Mouse (Mus musculus): ENCODE results near the gene Eef1akmt1. TPM values are rescaled to one million over a fixed set of nuclear protein-coding genes. Genes with fewer than 3 reads are reported as not detected.
A peak's percentile ranks its signal among the peaks of the same experiment; 100 is the strongest.

Gene Eef1akmt1
- polyA plus RNA-seq, 1 experiment from 2014 or later: 87.2 TPM

DNA sequence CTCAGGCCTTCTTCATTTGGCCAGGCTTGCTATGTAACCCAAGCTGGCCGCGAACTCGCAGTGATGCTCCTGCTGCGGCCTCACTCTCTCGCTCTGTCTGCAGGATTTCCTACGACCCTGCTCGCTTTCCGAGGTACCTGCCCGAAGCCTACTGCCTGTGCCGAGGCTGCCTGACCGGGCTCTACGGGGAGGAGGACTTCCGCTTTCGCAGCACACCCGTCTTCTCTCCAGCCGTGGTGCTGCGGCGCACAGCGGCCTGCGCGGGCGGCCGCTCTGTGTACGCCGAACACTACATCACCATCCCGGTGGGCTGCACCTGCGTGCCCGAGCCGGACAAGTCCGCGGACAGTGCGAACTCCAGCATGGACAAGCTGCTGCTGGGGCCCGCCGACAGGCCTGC is 29.2 kb downstream of the Eef1akmt1 start:
- Histone ChIP-seq H3K27ac (replicated peaks; ENCODE audit: low read depth, low read length) (no peak overlapping the region), H3K4me3 (ENCODE audit: low read depth, low read length) (no peak overlapping the region), H3K27me3 (replicated peaks; ENCODE audit: control insufficient read depth, insufficient read depth, low read length) (no peaks in the 10 kb centered on the region), H3K4me2 (ENCODE audit: low read depth, low read length) (0 out of 2 replicates have a peak overlapping the region, but pooled peaks have one; percentile 21), H3K9me3 (ENCODE audit: control insufficient read depth, low read length) (0 out of 2 replicates have a peak, but pooled peaks cover 5% of the 10 kb centered on the region), H3K9ac (ENCODE audit: low read depth, low read length) (no peak overlapping the region), H3K4me1 (ENCODE audit: control insufficient read depth, insufficient read depth, low read length) (peaks cover 13% of the 10 kb centered on the region), H3K36me3 (ENCODE audit: control insufficient read depth, insufficient read depth, low read length) (no peaks in the 10 kb centered on the region)
- ATAC-seq (ENCODE audit: low read depth) (no peak), DNase-seq (ENCODE audit: low spot score) (no peak)
- 50% methylated on average over 34 of the region's 34 CpGs for WGBS

DNA sequence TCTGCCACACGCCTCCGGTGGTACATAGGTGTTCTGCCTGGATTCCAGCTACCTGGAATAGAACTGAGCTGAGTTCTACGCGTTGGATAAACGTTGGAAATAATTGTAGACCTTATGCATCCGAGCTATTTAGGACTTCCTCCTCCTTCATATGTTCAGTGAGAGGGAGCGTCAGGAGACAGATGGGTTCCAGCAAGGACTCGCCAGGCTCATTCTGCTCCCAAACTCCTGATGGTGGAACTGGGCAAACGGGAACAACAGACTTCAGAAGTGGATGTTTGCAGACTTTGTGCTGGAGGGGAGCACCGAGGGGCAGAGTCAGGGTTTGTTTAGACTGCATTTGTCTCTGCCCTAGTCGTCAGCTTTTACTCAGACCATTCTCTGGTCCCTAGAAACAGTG is 30.7 kb downstream of the Eef1akmt1 start:
- H3K27me3 ChIP-seq (replicated peaks; ENCODE audit: control insufficient read depth, insufficient read depth, low read length): no peaks in the 10 kb centered on the region
- H3K9me3 ChIP-seq (ENCODE audit: control insufficient read depth, low read length): 0 out of 2 replicates have a peak, but pooled peaks cover 5% of the 10 kb centered on the region
- ATAC-seq (ENCODE audit: low read depth) (no peak), DNase-seq (ENCODE audit: low spot score) (no peak)
- H3K27ac ChIP-seq (replicated peaks; ENCODE audit: low read depth, low read length): no peak overlapping the region
- H3K9ac ChIP-seq (ENCODE audit: low read depth, low read length): no peak overlapping the region
- 86% methylated on average over 11 of the region's 11 CpGs for WGBS
- H3K36me3 ChIP-seq (ENCODE audit: control insufficient read depth, insufficient read depth, low read length): no peaks in the 10 kb centered on the region
- peaks cover 15% of the 10 kb centered on the region for H3K4me1 ChIP-seq (ENCODE audit: control insufficient read depth, insufficient read depth, low read length)
- no peak overlapping the region for H3K4me2 ChIP-seq (ENCODE audit: low read depth, low read length)
- no peak overlapping the region for H3K4me3 ChIP-seq (ENCODE audit: low read depth, low read length)

DNA sequence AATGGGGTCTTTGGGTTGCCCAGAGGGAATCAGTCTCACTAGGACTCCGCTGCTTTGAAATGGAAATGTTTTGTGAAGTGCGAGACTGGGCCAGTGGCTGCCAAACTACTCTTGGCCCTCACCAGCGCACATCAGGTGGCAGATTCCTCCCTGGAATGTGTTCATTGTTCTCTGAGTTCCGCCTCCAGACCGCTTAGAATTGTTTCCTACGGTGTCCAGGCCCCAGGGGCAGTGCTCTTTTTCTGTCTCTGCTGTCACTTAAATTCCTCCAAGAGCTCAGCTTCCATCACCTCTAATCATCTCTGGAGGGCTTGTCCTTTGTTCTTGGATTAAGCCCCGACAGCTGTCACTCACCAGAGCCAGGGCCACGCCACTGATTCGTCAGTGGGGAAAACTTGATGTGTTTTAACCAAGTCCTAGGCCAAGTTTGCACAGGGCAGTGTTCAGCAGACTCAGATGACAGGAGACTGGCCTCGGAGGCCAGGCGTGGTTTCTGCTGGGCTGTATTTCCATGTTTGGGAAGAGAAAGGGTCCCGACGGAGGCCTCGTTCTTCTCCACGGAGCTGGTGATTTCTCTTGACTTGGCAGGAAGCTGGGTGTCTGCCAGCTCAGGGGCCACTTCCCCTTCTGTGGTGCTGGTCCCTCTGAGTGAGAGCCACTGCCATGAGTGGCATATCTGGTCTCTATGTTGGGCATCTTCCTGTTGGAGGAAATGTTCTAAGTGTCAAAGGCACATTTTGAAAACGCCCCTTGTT is 34.0 kb downstream of the Eef1akmt1 start:
- no peak overlapping the region for H3K27ac ChIP-seq (replicated peaks; ENCODE audit: low read depth, low read length)
- no peak overlapping the region for H3K9ac ChIP-seq (ENCODE audit: low read depth, low read length)
- peaks cover 30% of the 10 kb centered on the region for H3K4me1 ChIP-seq (ENCODE audit: control insufficient read depth, insufficient read depth, low read length)
- 13% methylated on average over 16 of the region's 16 CpGs for WGBS
- no peak overlapping the region for H3K4me3 ChIP-seq (ENCODE audit: low read depth, low read length)
- peak; percentile 55 for ATAC-seq (ENCODE audit: low read depth)
- H3K9me3 ChIP-seq (ENCODE audit: control insufficient read depth, low read length): 0 out of 2 replicates have a peak, but pooled peaks cover 4% of the 10 kb centered on the region
- peak; percentile 60 for DNase-seq (ENCODE audit: low spot score)
- H3K27me3 ChIP-seq (replicated peaks; ENCODE audit: control insufficient read depth, insufficient read depth, low read length): no peaks in the 10 kb centered on the region
- H3K36me3 ChIP-seq (ENCODE audit: control insufficient read depth, insufficient read depth, low read length): no peaks in the 10 kb centered on the region
- H3K4me2 ChIP-seq (ENCODE audit: low read depth, low read length): no peak overlapping the region

DNA sequence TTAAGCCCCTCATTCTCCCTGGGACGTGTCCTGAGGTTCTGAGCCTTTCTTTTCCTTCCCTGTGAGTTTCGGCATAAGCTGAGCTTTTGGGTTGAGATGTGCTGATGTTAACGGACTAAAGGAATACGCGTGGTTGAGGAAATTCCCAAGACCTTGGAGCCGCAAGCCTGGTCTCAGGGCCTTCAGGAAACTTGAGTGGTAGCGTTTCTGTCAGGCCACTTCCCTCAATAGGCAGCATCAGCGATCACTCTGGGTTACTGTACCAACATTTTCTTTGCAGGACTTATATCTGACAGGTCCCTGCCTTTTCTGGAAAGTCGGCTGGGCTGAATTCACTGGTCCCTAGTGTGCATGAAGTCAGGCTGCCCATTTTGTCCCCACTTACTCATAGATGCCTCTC is 34.6 kb downstream of the Eef1akmt1 start:
- Histone ChIP-seq H3K4me2 (ENCODE audit: low read depth, low read length) (no peak overlapping the region), H3K27me3 (replicated peaks; ENCODE audit: control insufficient read depth, insufficient read depth, low read length) (no peaks in the 10 kb centered on the region), H3K9ac (ENCODE audit: low read depth, low read length) (no peak overlapping the region), H3K36me3 (ENCODE audit: control insufficient read depth, insufficient read depth, low read length) (no peaks in the 10 kb centered on the region), H3K27ac (replicated peaks; ENCODE audit: low read depth, low read length) (no peak overlapping the region), H3K4me3 (ENCODE audit: low read depth, low read length) (no peak overlapping the region), H3K4me1 (ENCODE audit: control insufficient read depth, insufficient read depth, low read length) (peaks cover 30% of the 10 kb centered on the region), H3K9me3 (ENCODE audit: control insufficient read depth, low read length) (no peaks in the 10 kb centered on the region)
- DNase-seq (ENCODE audit: low spot score) (no peak), ATAC-seq (ENCODE audit: low read depth) (no peak)
- WGBS: 42% methylated on average over 9 of the region's 9 CpGs

DNA sequence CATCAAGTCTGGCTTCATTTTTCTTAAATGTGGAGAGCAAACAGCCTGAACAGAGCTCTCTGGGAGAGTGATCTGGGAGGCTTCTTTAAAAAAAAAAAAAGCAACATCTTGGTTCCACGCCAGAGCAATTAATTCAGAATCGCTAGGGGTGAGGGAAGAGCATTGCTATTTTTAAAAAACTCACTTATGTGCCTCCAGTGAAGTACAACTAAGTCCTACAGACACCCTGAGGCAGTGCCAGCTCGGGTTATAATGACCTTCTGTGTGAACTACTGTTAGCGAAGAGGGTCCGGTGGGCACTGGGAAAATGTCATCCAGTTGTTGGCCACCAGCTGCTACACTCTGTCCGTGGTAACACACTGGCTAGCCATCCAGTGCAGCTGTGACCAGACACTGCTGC is 35.8 kb downstream of the Eef1akmt1 start:
- WGBS: 55% methylated on average over 6 of the region's 6 CpGs
- H3K4me1 ChIP-seq (ENCODE audit: control insufficient read depth, insufficient read depth, low read length): peaks cover 30% of the 10 kb centered on the region
- no peaks in the 10 kb centered on the region for H3K27me3 ChIP-seq (replicated peaks; ENCODE audit: control insufficient read depth, insufficient read depth, low read length)
- H3K9me3 ChIP-seq (ENCODE audit: control insufficient read depth, low read length): no peaks in the 10 kb centered on the region
- no peak overlapping the region for H3K4me3 ChIP-seq (ENCODE audit: low read depth, low read length)
- no peaks in the 10 kb centered on the region for H3K36me3 ChIP-seq (ENCODE audit: control insufficient read depth, insufficient read depth, low read length)
- H3K4me2 ChIP-seq (ENCODE audit: low read depth, low read length): no peak overlapping the region
- H3K9ac ChIP-seq (ENCODE audit: low read depth, low read length): no peak overlapping the region
- no peak for ATAC-seq (ENCODE audit: low read depth)
- peak; percentile 40 for DNase-seq (ENCODE audit: low spot score)
- no peak overlapping the region for H3K27ac ChIP-seq (replicated peaks; ENCODE audit: low read depth, low read length)

DNA sequence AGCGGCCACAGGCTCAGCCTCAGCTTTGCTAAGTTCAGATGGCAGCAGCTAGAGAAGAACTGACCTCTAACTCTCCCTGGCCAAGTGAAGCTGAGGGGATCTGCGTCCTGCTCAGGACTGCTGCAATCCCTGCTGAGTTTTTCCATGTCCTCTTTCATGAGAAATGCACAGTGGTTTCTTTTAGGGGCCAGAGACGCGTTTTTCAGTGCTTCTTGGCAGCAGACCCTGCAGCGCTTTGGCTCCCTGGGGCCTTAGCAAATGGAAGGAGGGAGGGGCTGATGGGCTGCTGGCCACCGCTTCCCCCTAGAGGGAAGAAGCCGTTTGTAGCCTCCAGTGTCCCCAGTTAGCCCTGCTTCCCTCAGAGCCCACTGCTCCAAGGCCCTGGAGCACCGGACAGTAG is 36.5 kb downstream of the Eef1akmt1 start:
- Histone ChIP-seq H3K9me3 (ENCODE audit: control insufficient read depth, low read length) (no peaks in the 10 kb centered on the region), H3K4me2 (ENCODE audit: low read depth, low read length) (peak overlapping the region; percentile 4; the same call in 1 of the 2 replicates), H3K9ac (ENCODE audit: low read depth, low read length) (no peak overlapping the region), H3K36me3 (ENCODE audit: control insufficient read depth, insufficient read depth, low read length) (no peaks in the 10 kb centered on the region), H3K27ac (replicated peaks; ENCODE audit: low read depth, low read length) (peak overlapping the region; percentile 36; the same call in 1 of the 2 replicates), H3K27me3 (replicated peaks; ENCODE audit: control insufficient read depth, insufficient read depth, low read length) (no peaks in the 10 kb centered on the region), H3K4me3 (ENCODE audit: low read depth, low read length) (no peak overlapping the region), H3K4me1 (ENCODE audit: control insufficient read depth, insufficient read depth, low read length) (peaks cover 30% of the 10 kb centered on the region)
- ATAC-seq (ENCODE audit: low read depth): no peak
- DNase-seq (ENCODE audit: low spot score): peak; percentile 69
- WGBS: 9% methylated on average over 8 of the region's 8 CpGs

DNA sequence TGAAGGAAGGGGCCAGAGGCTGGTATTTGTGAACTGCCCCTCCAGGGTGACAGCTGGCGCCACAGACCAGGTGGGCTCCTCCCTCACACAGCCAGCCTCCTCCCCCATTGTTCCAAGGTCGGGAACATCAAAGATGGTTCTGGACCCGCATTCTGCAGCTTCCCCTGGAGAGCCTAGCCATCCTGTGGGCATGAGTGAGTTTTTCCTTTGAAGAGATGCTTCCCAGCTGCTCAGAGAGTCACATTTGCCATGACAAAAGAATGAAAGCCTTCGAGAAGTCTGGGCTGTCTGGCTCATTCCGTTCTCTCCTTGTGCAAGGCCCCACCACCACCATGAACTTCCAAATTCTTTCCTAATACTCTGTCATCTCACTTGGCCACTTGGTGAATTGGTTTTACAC is 37.1 kb downstream of the Eef1akmt1 start:
- 18% methylated on average over 5 of the region's 5 CpGs for WGBS
- no peak overlapping the region for H3K9ac ChIP-seq (ENCODE audit: low read depth, low read length)
- no peak overlapping the region for H3K4me3 ChIP-seq (ENCODE audit: low read depth, low read length)
- ATAC-seq (ENCODE audit: low read depth) (0 out of 2 replicates have a peak, but pooled peaks have one; percentile 7), DNase-seq (ENCODE audit: low spot score) (peak; percentile 29)
- H3K4me1 ChIP-seq (ENCODE audit: control insufficient read depth, insufficient read depth, low read length): peaks cover 30% of the 10 kb centered on the region
- H3K27ac ChIP-seq (replicated peaks; ENCODE audit: low read depth, low read length): peak overlapping the region; percentile 36; the same call in 1 of the 2 replicates
- H3K9me3 ChIP-seq (ENCODE audit: control insufficient read depth, low read length): no peaks in the 10 kb centered on the region
- no peaks in the 10 kb centered on the region for H3K27me3 ChIP-seq (replicated peaks; ENCODE audit: control insufficient read depth, insufficient read depth, low read length)
- H3K4me2 ChIP-seq (ENCODE audit: low read depth, low read length): peak overlapping the region; percentile 4; the same call in 1 of the 2 replicates
- no peaks in the 10 kb centered on the region for H3K36me3 ChIP-seq (ENCODE audit: control insufficient read depth, insufficient read depth, low read length)

DNA sequence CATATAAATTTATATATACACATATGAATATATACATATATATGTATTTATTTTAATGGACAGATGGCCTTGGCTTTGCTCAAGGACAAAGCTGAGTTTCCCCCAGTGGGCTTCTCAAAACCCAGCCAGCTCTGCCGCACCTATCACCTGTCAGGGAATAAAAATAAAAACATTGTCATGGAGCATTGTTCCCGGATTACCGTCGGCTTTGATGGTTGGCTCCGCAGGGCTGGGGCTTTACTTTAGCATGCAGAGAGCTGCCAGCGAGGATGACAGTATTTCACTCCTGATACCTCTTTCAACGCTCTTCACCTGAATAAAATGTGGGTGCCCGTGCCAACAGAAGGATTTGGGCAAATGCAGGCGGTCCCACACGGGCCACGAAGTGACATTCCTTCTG is 37.6 kb downstream of the Eef1akmt1 start:
- DNase-seq (ENCODE audit: low spot score): peak; percentile 35
- no peaks in the 10 kb centered on the region for H3K27me3 ChIP-seq (replicated peaks; ENCODE audit: control insufficient read depth, insufficient read depth, low read length)
- H3K9me3 ChIP-seq (ENCODE audit: control insufficient read depth, low read length): no peaks in the 10 kb centered on the region
- WGBS: 18% methylated on average over 11 of the region's 11 CpGs
- no peak overlapping the region for H3K4me2 ChIP-seq (ENCODE audit: low read depth, low read length)
- no peak overlapping the region for H3K9ac ChIP-seq (ENCODE audit: low read depth, low read length)
- H3K4me3 ChIP-seq (ENCODE audit: low read depth, low read length): no peak overlapping the region
- H3K27ac ChIP-seq (replicated peaks; ENCODE audit: low read depth, low read length): no peak overlapping the region
- no peak for ATAC-seq (ENCODE audit: low read depth)
- H3K4me1 ChIP-seq (ENCODE audit: control insufficient read depth, insufficient read depth, low read length): peaks cover 30% of the 10 kb centered on the region
- H3K36me3 ChIP-seq (ENCODE audit: control insufficient read depth, insufficient read depth, low read length): no peaks in the 10 kb centered on the region

DNA sequence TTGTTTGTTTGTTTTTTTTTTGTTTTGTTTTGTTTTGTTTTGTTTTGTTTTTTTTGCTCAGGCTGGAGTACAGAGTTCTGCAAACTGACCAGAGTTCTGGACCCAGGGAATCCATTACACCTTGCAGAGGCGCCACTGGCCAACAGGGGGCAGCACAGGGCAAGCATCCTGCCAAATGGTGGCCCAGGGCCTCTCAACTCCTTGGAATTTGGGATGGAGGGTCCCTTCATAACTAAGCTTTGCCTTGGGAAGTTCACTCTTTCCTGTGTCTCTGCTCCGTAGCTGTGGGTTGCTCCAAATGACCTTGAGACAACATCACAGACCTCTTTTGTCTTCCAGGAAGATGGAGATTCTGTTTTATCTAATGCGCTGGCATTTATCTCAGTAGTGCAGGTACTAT is 38.2 kb downstream of the Eef1akmt1 start:
- Histone ChIP-seq H3K36me3 (ENCODE audit: control insufficient read depth, insufficient read depth, low read length) (no peaks in the 10 kb centered on the region), H3K27ac (replicated peaks; ENCODE audit: low read depth, low read length) (no peak overlapping the region), H3K4me3 (ENCODE audit: low read depth, low read length) (no peak overlapping the region), H3K4me2 (ENCODE audit: low read depth, low read length) (no peak overlapping the region), H3K9me3 (ENCODE audit: control insufficient read depth, low read length) (no peaks in the 10 kb centered on the region), H3K4me1 (ENCODE audit: control insufficient read depth, insufficient read depth, low read length) (peaks cover 30% of the 10 kb centered on the region), H3K27me3 (replicated peaks; ENCODE audit: control insufficient read depth, insufficient read depth, low read length) (0 out of 2 replicates have a peak, but pooled peaks cover 3% of the 10 kb centered on the region), H3K9ac (ENCODE audit: low read depth, low read length) (no peak overlapping the region)
- WGBS: 43% methylated on average over 3 of the region's 3 CpGs
- DNase-seq (ENCODE audit: low spot score) (peak; percentile 29), ATAC-seq (ENCODE audit: low read depth) (no peak)

Data from embryonic facial prominence, embryonic 14.5 days (tissue).